Mouse (Mus musculus) heart, postnatal 4 days (tissue): ENCODE results near the gene Serpina5. TPM values are rescaled to one million over a fixed set of nuclear protein-coding genes. Genes with fewer than 3 reads are reported as not detected.
"Not testable (repeated sequence)": the region's sequence is repeated elsewhere in the genome, so short reads cannot be mapped to it uniquely, and the experiment has no call there.

ENCODE experiments used
- DNase-seq: peaks from one replicate; pipeline ENCODE4 v3.0.0; 2021
- total RNA-seq, 2 experiments: library from RNA; stranded (reverse); gene quantifications; 2 replicates each; pipeline ENCODE4 v1.2.3; 2021

Serpina5 gene
- not detected for total RNA-seq

GRCm38 (mm10) chr12:104100768-104101167 is at the start of gene Serpina5:
Gene Serpina5, plus strand, starts transcription at chr12:104101113.
- DNase-seq: no peak

DNA sequence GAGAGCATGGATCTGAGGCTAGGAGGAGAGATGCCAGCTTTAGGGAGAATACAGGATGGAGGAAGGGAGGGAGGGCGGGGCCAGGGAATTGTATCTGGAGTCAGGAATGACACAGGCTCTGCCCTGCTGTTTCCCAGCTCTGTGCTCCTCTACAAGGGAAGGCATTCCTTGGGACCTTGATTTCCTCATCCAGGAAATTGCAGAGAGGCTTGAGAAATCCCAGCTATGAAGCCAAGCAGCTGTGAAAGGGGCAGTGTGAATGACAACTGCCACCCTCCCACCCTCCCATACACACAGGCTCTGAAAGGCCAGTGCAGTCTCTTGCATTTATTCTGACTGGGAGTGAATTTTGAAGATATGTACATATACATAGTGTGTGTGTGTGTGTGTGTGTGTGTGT is 46.9 kb upstream of the Serpina5 start:
- DNase-seq: no peak

- no peak for DNase-seq
Measured at GRCm38 (mm10) chr12:104055755-104056154, 45.2 kb upstream of the Serpina5 start.

DNA sequence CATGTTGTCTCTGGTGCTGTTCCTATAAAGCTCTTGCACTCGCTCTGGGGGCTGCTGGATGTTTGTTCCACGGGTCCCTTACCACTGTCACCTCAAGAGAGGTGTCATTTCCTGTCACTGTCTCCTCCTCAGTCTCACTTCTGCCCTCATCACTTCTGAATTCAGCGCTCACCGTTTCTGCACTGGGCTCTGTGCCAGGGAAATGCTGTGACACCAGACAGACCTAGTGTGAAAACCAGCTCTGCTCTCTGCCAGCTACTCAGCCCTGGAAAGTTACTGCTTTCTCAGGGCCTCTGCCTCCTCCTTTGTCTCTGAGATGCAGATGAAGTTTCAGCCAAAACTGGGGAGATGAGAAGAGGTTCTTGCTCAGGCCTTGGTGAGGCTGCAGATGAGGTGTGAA is 43.9 kb upstream of the Serpina5 start:
- peak; percentile 64 for DNase-seq

DNA sequence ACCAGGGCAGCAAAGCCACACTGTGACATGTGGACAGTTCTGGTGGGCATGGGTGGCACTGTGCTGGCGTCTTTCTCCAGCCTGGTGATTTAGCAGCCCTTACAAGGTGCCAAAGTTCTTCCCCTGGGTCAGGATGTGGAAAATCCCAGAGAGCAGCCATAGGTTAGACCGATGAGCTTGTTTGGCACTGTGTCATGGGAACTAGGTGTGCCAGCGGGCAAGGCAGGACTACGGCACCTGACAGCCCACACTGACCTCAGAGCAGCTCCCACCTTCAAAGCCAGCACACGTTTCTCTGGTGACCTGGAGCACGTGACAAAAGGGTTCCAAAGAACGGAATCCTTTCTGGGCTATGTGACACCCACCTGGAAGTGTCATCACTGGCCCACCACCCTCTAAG is 43.4 kb upstream of the Serpina5 start:
- DNase-seq: no peak

- DNase-seq: no peak
Measured at GRCm38 (mm10) chr12:104060126-104060525, 40.8 kb upstream of the Serpina5 start.

DNA sequence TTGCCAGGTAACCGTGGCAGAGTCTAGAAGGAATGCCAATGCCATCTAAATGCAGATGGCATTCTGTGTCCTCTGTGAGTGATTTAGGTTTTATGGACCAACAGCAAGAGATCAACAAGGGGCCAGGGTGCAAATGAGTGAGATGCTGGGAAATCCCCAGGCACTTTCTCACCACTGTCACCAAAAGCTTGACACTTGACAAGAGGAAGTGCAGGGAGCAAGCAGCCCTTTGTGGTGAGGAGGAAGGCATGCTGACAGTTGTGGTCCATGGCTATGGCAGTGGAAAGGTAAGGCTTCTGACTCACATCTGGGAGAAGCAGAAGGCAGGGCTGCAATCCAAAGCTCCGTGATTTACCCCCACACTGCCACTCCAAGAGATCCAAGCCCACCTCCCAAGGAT is 39.1 kb upstream of the Serpina5 start:
- DNase-seq: no peak

GRCm38 (mm10) chr12:104064532-104064931 is 36.4 kb upstream of the Serpina5 start:
- DNase-seq: no peak

DNA sequence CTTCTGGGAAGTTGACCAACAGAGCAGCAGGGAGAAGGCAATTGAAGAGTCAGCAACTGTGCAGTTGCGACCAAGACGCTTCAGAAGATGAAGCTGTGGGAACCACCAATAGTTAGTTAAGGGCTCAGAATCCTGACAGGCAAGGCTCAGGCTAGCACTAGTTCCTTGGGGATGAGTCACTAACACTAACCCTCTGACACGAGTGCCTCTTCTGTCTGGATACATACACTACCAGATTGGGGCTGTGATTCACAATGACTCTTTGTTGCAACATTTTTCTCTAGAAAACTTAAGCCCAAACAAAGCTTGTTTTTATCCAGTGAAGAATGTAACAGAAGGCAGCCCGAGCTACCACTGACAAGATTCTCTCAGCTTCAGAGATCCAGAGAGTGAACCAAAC is 35.9 kb upstream of the Serpina5 start:
- no peak for DNase-seq

- peak; percentile 81 for DNase-seq
Measured at GRCm38 (mm10) chr12:104066241-104066640, 34.7 kb upstream of the Serpina5 start.

DNA sequence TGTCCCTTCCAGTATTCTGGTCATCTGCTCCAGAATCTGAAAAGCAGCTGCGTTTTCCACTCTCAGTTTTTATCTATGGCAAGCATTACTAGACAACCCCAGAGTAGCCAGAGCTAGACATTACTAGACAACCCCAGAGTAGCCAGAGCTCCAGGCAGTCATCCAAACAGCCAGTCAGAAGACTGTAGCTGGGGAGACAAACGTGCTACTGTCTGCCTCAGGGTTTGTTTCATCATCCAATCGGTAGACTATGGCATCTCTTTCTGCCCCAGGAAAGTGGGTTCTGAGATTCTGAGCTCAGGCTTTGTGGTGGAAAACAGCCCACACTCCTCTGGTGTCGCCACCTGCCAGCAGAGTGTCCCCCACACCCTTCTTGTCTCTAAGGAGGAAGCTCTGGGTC is 33.4 kb upstream of the Serpina5 start:
- DNase-seq: peak; percentile 76

GRCm38 (mm10) chr12:104069620-104070019 is 31.3 kb upstream of the Serpina5 start:
- peak; percentile 84 for DNase-seq

GRCm38 (mm10) chr12:104071708-104072107 is 29.2 kb upstream of the Serpina5 start:
- DNase-seq: no peak

GRCm38 (mm10) chr12:104072286-104072685 is 28.6 kb upstream of the Serpina5 start:
- DNase-seq: no peak

GRCm38 (mm10) chr12:104090119-104090518 is 10.8 kb upstream of the Serpina5 start:
- no peak for DNase-seq

GRCm38 (mm10) chr12:104091303-104091702 is 9.6 kb upstream of the Serpina5 start:
- DNase-seq: no peak

GRCm38 (mm10) chr12:104105847-104106246 is 4.9 kb downstream of the Serpina5 start:
- DNase-seq: no peak

- DNase-seq: no peak
Measured at GRCm38 (mm10) chr12:104106919-104107318, 6.0 kb downstream of the Serpina5 start.

DNA sequence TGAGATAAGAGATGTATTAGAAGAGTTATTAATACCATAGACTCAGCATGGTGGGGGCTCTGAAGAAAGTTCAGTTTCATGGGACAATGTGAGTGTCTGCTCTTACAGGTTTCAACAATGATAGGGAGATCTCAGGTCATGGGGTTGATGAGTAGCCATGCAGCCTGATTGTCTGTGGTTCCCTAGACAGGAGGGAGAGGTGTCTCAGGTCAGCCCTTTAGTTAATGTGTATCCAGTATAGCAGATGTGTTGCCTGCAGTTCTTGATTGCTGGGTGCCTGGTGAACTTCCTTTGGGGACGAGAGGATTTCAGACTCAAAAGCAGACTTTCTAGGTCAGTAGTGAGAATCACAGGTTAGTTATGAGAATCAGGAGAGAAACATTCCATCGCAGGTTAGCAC is 7.6 kb downstream of the Serpina5 start:
- no peak for DNase-seq

- not testable (repeated sequence) for DNase-seq
Measured at GRCm38 (mm10) chr12:104112333-104112732, 11.4 kb downstream of the Serpina5 start, which contains the start of gene Serpina3a. Gene Serpina3a, plus strand, starts transcription at chr12:104112724.

DNA sequence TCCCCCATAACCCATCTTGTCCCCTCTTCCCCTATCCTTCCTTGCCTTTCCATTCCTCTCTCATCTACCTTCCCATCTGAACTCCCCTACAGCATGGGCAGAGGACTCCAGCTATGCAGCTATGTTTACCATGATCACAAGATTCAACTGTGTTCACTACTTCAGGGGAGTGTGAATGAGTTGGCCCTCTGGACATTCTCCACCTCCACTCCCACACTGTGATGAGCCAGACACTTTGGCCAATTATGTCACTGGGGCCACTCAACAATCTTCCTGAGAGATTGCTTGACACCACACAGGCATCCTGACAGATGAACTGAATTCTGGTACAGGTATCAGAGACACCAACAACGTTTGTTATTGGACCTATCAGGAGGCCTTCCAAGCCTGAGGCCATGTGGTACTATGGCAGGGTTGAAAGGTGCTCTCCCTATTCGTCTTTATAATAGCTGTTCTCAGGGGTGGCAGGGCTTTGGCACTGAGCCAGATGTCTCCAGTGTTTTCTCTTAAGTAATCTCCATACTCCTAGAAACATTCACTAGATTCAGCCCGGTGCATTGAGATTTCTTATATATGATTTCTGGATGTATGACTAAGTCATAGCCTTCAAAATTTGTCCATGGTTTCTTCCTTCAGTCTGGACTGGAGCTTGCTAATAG is 14.1 kb downstream of the Serpina5 start:
- no peak for DNase-seq

DNA sequence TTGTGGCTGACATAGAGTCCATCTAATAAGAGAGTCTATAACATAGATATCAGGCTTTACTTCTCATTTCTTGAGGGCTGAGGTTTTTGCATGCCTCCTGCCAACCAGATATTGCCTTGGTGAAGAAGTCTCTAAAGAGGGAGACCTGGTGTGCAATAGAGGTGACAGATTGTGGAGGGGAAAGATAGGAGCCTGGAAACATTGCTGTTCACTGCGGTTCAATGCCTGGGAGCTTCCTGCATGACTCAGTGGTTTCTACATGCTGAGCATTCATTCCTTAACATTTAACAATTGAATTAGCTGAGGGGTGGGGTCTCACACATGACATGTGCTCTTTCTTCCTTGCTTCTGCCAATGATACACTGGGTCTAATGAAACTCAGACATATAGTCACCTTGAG is 22.2 kb downstream of the Serpina5 start:
- no peak for DNase-seq

DNA sequence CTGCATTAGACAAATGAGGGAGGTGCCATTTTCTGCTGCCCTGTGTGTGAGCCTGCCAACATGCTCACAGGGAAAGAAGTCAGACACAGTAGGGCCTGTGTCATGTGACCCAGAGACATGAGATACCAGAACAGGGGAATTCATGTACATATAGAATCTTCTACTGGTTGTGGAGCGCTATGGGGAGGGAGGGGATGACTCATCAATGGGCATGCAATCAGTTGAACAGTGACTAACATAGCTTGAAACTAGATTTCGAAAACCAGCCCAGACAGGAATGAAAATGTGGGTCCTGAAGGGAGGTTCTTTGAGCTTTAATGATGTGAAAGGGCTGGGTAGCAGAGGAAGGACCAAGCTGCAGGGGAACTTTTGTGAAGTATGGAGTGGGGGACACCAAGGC is 23.1 kb downstream of the Serpina5 start:
- no peak for DNase-seq

DNA sequence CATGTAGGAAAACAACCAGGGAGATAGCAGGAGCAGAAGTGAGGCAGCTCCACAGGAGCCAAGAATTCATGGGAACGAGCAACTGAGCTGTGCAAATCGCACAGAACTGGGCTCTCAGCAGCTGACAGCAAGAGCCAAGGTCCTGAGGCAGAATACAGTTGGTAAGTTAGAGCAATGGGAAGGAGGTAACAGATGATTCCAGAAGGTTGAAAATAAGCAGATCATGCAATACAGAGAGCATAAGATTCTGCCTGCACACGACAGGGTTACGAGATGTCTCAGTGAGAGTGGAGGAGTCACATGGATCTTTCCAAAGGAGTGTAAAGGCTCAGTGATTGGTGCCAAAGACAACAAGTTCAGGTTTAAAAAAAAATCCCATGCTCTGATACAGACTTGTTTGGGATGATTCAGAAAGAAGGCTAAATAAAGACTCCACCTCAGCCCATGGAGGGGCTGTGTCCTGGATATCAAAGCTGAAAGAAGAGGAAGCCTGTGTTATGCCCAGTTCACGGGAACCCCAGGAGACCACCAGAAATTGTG is 24.2 kb downstream of the Serpina5 start:
- no peak for DNase-seq

GRCm38 (mm10) chr12:104127696-104128095 is 26.8 kb downstream of the Serpina5 start, which contains the start of gene Serpina3b:
Gene Serpina3b, plus strand, starts transcription at chr12:104127996.
- DNase-seq: no peak
